Mouse (Mus musculus) G1E-ER4 (cell line): ENCODE measurements around the gene Prn. TPM values are rescaled to one million over a fixed set of nuclear protein-coding genes. Genes with fewer than 3 reads are reported as not detected.

ENCODE experiments used
- GATA1 ChIP-seq: IDR thresholded peaks from one replicate; pipeline ENCODE4 v1.8.0; 2012; ENCODE audit warnings: low read length, inconsistent platforms
- polyA plus RNA-seq: library from polyadenylated mRNA; stranded (reverse); fragments of >175 nt; gene quantifications from 2 replicates; pipeline ENCODE4 v1.2.3, GENCODE M21; 2012

Prn gene
- 0.02 TPM in 1 of 2 replicates, not detected in the other for polyA plus RNA-seq

- TF ChIP-seq GATA1: no peak
Measured at GRCm38 (mm10) chr2:131909683-131910572, at the start of gene Prn, which contains the start of gene Prnp. TSS of gene Prn (plus strand) at chr2:131909957. TSS of gene Prnp (plus strand) at chr2:131909928.

- TF ChIP-seq GATA1: no peak
Measured at GRCm38 (mm10) chr2:131862617-131863275, 47.0 kb upstream of the Prn start.

- no peak for TF ChIP-seq GATA1
Measured at GRCm38 (mm10) chr2:131863472-131863871, 46.3 kb upstream of the Prn start.

DNA sequence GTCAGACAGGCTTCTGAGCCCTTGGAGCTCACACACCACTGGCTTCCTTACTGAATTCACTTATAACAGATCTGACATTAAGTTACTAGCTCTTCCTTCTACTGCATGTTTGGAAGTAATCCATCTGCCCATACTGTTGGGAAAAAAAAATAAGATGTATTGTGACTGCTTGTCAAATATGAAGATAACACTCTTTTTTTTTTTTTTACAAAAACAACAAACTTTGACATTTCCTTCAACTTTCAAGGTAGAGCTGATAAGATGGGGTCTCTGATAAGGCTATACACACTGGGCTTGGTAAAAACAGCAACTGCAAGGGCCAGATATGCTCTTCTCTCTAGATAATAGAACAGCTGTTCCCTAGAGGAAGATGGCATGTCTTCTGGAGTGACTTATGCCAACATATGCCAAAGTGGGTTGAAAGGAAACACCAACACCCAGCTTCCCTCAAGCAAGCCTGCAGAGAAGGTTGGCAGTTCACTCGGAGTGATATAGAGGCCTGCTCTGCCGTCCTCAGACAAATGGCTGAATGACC, 45.4 kb upstream of the Prn start:
- TF ChIP-seq GATA1: peak; percentile 59

GRCm38 (mm10) chr2:131866676-131867075, 43.1 kb upstream of the Prn start:
- TF ChIP-seq GATA1: no peak

DNA sequence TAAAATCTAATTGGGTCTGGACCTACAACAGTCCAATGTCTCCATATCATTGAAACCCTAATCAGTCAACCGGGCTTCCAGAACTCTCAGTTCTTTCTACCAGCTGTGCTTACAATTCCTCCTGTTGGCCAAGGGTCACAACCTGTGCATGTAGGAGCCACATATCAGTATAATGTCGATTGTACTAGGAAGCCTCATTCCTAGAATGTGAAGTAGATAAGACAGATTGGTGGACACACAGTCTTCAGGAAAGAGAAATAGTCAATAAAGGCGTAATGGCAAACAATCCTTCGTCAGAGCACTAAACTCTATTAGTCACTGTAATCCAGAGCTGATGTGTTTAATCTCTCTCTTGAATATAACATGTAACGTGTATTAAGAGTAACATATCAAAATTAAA, 40.8 kb upstream of the Prn start:
- TF ChIP-seq GATA1: no peak

GRCm38 (mm10) chr2:131873376-131873775, 36.4 kb upstream of the Prn start:
- TF ChIP-seq GATA1: no peak

DNA sequence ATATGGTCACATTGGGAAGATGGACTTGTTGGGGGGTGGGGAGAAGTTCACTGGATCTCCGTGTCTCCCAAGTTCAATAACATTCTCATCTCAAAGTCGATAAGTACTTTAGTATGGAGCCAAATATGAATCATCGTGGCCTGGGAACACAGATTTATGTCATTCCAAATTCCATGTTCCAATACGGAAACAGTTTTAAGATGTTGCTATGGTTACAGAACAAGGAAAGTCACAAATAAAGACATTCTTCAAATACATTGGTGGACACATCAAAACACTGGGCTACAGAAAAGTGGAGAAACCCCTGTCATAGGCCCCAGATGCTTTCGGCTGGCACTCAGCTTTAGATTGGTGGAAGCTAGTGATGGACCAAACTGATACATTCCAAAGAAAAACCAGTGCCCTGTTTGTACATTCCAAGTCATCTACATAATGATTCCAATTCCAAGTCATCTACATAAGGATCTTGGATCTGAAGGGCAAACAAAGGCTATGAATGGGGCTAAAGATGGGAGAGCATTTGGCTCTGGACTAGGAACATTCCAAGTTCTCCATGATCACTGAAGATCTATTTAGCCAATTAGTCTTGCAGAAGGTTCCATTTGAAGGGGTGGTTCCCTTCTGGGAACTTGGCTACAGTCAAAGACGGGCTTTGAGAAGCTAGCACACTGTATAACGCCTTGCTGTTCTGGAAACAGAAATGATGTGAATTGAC, 33.0 kb upstream of the Prn start:
- no peak for TF ChIP-seq GATA1

DNA sequence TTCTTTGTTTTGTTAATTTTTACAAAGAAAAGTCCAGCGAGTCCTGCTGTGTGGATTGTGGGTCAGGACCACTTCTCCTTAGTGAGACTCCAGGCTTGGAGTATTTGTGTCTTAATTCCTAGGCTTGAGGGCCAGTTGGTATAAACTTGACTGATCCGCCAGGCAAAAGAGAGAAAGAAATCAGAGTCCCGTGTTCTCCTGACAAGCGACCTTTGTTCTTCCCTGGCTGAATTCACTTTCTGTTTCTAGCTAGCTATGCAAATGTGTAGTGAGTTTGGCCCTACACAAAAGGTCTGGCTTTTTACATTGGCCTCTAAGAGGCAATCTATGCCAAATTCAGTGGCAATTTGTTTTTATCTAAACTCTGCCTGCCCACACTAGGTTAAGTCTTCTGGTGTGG, 28.0 kb upstream of the Prn start:
- no peak for TF ChIP-seq GATA1

DNA sequence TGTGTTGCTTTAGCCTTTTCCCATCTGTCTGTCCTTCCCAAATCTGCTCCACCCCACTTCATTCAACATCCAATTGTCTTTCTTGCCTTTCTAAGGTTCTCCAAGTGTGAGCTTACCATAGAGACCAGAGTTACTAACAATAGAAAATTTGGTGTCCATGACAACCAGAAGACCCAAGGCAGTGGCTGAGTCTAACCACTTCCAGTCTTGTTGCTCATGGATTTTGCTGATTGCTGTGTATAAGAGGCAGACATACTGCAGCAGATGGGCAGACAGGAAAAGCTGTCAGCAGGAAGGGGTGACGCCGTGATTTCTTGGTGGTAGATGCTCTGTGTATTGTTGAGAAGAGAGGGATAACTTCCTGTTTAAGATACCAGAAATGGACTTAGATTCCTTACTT, 26.6 kb upstream of the Prn start:
- TF ChIP-seq GATA1: no peak

GRCm38 (mm10) chr2:131886503-131887160, 23.1 kb upstream of the Prn start:
- no peak for TF ChIP-seq GATA1

- no peak for TF ChIP-seq GATA1
Measured at GRCm38 (mm10) chr2:131888233-131888632, 21.5 kb upstream of the Prn start.

GRCm38 (mm10) chr2:131892534-131892933, 17.2 kb upstream of the Prn start:
- TF ChIP-seq GATA1: no peak

GRCm38 (mm10) chr2:131895106-131895505, 14.7 kb upstream of the Prn start:
- TF ChIP-seq GATA1: no peak

DNA sequence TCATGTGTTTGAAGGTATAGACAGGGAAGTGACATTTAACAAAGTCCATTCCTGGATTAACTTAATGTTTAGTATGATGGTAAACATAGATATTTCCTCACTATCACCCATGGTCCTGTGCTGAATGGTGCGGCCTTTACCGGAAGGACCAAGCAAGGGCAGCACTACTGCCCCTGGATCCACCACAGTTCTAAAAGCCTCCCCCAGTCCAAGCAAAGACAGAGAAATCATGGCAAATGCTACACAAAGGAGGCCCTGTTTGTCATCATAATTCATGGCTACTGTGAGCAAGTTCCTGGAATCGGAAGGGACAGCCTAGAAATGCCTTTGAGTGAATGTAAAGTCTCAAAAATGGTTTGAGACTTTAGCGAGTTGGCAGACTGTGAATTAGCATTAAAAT, 13.7 kb upstream of the Prn start:
- TF ChIP-seq GATA1: no peak
